Mouse (Mus musculus) embryonic facial prominence, embryonic 11.5 days (tissue): ENCODE data around the gene Pafah2. TPM values are rescaled to one million over a fixed set of nuclear protein-coding genes. Genes with fewer than 3 reads are reported as not detected.

Experiments used
- ATAC-seq: fragments of 200-750 bp; cut with Nextera tagmentation; replicated peaks from 2 replicates; pipeline ENCODE4 v1.8.0; 2017; ENCODE audit warnings: low read depth; ENCODE audit not compliant: insufficient number of reproducible peaks, low FRiP score, low TSS enrichment
- DNase-seq: peaks from one replicate; pipeline ENCODE4 v3.0.0-alpha.2; 2015; ENCODE audit warnings: low spot score
- H3K27ac ChIP-seq: fragments of 300-500 bp; sonication (generic); replicated peaks from 2 replicates; pipeline ENCODE4 v1.5.1; 2014; ENCODE audit warnings: mild to moderate bottlenecking, low read depth, low read length, control low read depth
- H3K27me3 ChIP-seq: fragments of 300-500 bp; sonication (generic); 2 replicates; pipeline ENCODE4 v1.6.1; 2014; ENCODE audit warnings: mild to moderate bottlenecking, low read length, moderate library complexity, mixed read lengths; ENCODE audit not compliant: control insufficient read depth, insufficient read depth
- H3K36me3 ChIP-seq: fragments of 300-500 bp; sonication (generic); replicated peaks from 2 replicates; pipeline ENCODE4 v1.6.1; 2014; ENCODE audit warnings: low read depth, mild to moderate bottlenecking, low read length, moderate library complexity, mixed read lengths; ENCODE audit not compliant: control insufficient read depth, insufficient read depth
- H3K4me1 ChIP-seq: fragments of 300-500 bp; sonication (generic); 2 replicates; pipeline ENCODE4 v1.6.1; 2014; ENCODE audit warnings: low read length, mixed read lengths; ENCODE audit not compliant: control insufficient read depth, insufficient read depth
- H3K4me2 ChIP-seq: fragments of 300-500 bp; sonication (generic); 2 replicates; pipeline ENCODE4 v1.6.1; 2014; ENCODE audit warnings: low read depth, mild to moderate bottlenecking, control low read depth, low read length, moderate library complexity
- H3K4me3 ChIP-seq: fragments of 300-500 bp; sonication (generic); 2 replicates; pipeline ENCODE4 v1.5.1; 2014; ENCODE audit warnings: low read depth, low read length, control low read depth
- H3K9ac ChIP-seq: fragments of 300-500 bp; sonication (generic); replicated peaks from 2 replicates; pipeline ENCODE4 v1.6.1; 2014; ENCODE audit warnings: mild to moderate bottlenecking, control low read depth, low read length
- H3K9me3 ChIP-seq: fragments of 300-500 bp; sonication (generic); replicated peaks from 2 replicates; pipeline ENCODE4 v1.6.1; 2016; ENCODE audit warnings: mild to moderate bottlenecking, low read length, inconsistent platforms, mixed read lengths; ENCODE audit not compliant: control insufficient read depth
- WGBS: fragments of 180-500 bp; shearing (Covaris S2); extraction: QIAGEN DNeasy Blood & Tissue Kit; methylation state at CpG from one replicate; pipeline ENCODE4 v1.1.7; 2014; 5-methylcytosine and 5-hydroxymethylcytosine counted together
- polyA plus RNA-seq: library from polyadenylated mRNA; unstranded; fragments of >200 nt; fragmentation: Nextera tagmentation; extraction: Ambion mirVana; gene quantifications from 2 replicates; pipeline ENCODE4 v1.2.1, GENCODE M21; 2014

The Pafah2 gene
- polyA plus RNA-seq, 1 experiment from 2014 or later, result 9.4 TPM

- Histone ChIP-seq H3K9ac (peak within 1 kb of the TSS; percentile 97), H3K9me3 (no peaks in the 10 kb centered on the region), H3K4me3 (peak within 1 kb of the TSS; percentile 96), H3K4me2 (peak within 1 kb of the TSS; percentile 86), H3K27me3 (no peaks in the 10 kb centered on the region), H3K36me3 (peaks cover 12% of the 10 kb centered on the region), H3K4me1 (no peaks in the 10 kb centered on the region; the same call in 1 of the 2 replicates), H3K27ac (peak within 1 kb of the TSS; percentile 92)
- under 1% methylated on average over 31 of the region's 31 CpGs for WGBS
- DNase-seq (peak; percentile 98), ATAC-seq (peak; percentile 96)
Measured at GRCm38 (mm10) chr4:134468215-134468575, 72.1 kb downstream of the Pafah2 start, which contains the start of gene Stmn1. TSS of gene Stmn1 (plus strand) at chr4:134468320.

- peak overlapping the region; percentile 86 for H3K4me2 ChIP-seq
- no peaks in the 10 kb centered on the region for H3K9me3 ChIP-seq
- peak overlapping the region; percentile 97 for H3K9ac ChIP-seq
- peak overlapping the region; percentile 92 for H3K27ac ChIP-seq
- ATAC-seq (peak; percentile 80), DNase-seq (peak; percentile 96)
- H3K4me3 ChIP-seq, result peak overlapping the region; percentile 96
- WGBS, result under 1% methylated on average over 59 of the region's 68 CpGs
- H3K4me1 ChIP-seq, result no peaks in the 10 kb centered on the region; the same call in 1 of the 2 replicates
- peaks cover 12% of the 10 kb centered on the region for H3K36me3 ChIP-seq
- no peaks in the 10 kb centered on the region for H3K27me3 ChIP-seq
Measured at GRCm38 (mm10) chr4:134468578-134469266, 72.6 kb downstream of the Pafah2 start.

GRCm38 (mm10) chr4:134469341-134469796 is 73.2 kb downstream of the Pafah2 start:
- H3K27ac ChIP-seq, result peak overlapping the region; percentile 92; the same call in 1 of the 2 replicates
- no peak for ATAC-seq
- H3K4me3 ChIP-seq, result peak overlapping the region; percentile 96
- WGBS, result 23% methylated on average over 6 of the region's 6 CpGs
- peaks cover 18% of the 10 kb centered on the region for H3K36me3 ChIP-seq
- peak overlapping the region; percentile 86 for H3K4me2 ChIP-seq
- no peak for DNase-seq
- H3K9me3 ChIP-seq, result no peaks in the 10 kb centered on the region
- no peaks in the 10 kb centered on the region for H3K27me3 ChIP-seq
- H3K4me1 ChIP-seq, result no peaks in the 10 kb centered on the region; the same call in 1 of the 2 replicates
- peak overlapping the region; percentile 97 for H3K9ac ChIP-seq

- Histone ChIP-seq H3K4me1 (no peaks in the 10 kb centered on the region; the same call in 1 of the 2 replicates), H3K4me3 (peak overlapping the region; percentile 96), H3K36me3 (peaks cover 24% of the 10 kb centered on the region), H3K9ac (no peak overlapping the region), H3K27ac (no peak overlapping the region), H3K4me2 (peak overlapping the region; percentile 86; the same call in 1 of the 2 replicates), H3K27me3 (no peaks in the 10 kb centered on the region), H3K9me3 (no peaks in the 10 kb centered on the region)
- no peak for DNase-seq
- no peak for ATAC-seq
- 67% methylated on average over 3 of the region's 3 CpGs for WGBS
Measured at GRCm38 (mm10) chr4:134469985-134470384, 73.9 kb downstream of the Pafah2 start.

- Histone ChIP-seq H3K4me3 (no peak overlapping the region), H3K9me3 (no peaks in the 10 kb centered on the region), H3K36me3 (peaks cover 26% of the 10 kb centered on the region), H3K9ac (no peak overlapping the region), H3K4me1 (no peaks in the 10 kb centered on the region; the same call in 1 of the 2 replicates), H3K4me2 (no peak overlapping the region), H3K27ac (no peak overlapping the region), H3K27me3 (no peaks in the 10 kb centered on the region)
- DNase-seq, result no peak
- ATAC-seq, result no peak
Measured at GRCm38 (mm10) chr4:134471469-134471868, 75.3 kb downstream of the Pafah2 start.

- Histone ChIP-seq H3K4me2 (no peak overlapping the region), H3K36me3 (peaks cover 26% of the 10 kb centered on the region), H3K9ac (no peak overlapping the region), H3K4me3 (no peak overlapping the region), H3K27ac (no peak overlapping the region), H3K4me1 (no peaks in the 10 kb centered on the region; the same call in 1 of the 2 replicates), H3K27me3 (no peaks in the 10 kb centered on the region), H3K9me3 (no peaks in the 10 kb centered on the region)
- DNase-seq, result no peak
- WGBS, result 71% methylated on average over 4 of the region's 4 CpGs
- no peak for ATAC-seq
Measured at GRCm38 (mm10) chr4:134473764-134474163, 77.6 kb downstream of the Pafah2 start.

- no peak overlapping the region for H3K9ac ChIP-seq
- WGBS, result 63% methylated on average over 8 of the region's 8 CpGs
- no peak for DNase-seq
- no peak for ATAC-seq
- no peak overlapping the region for H3K27ac ChIP-seq
- H3K36me3 ChIP-seq, result peaks cover 26% of the 10 kb centered on the region
- no peaks in the 10 kb centered on the region for H3K27me3 ChIP-seq
- no peaks in the 10 kb centered on the region; the same call in 1 of the 2 replicates for H3K4me1 ChIP-seq
- no peak overlapping the region for H3K4me2 ChIP-seq
- H3K9me3 ChIP-seq, result no peaks in the 10 kb centered on the region
- H3K4me3 ChIP-seq, result no peak overlapping the region
Measured at GRCm38 (mm10) chr4:134474240-134474639, 78.1 kb downstream of the Pafah2 start.

GRCm38 (mm10) chr4:134476899-134477298 is 80.8 kb downstream of the Pafah2 start:
- no peaks in the 10 kb centered on the region for H3K4me1 ChIP-seq
- no peak overlapping the region for H3K4me2 ChIP-seq
- H3K27ac ChIP-seq, result no peak overlapping the region
- H3K9me3 ChIP-seq, result no peaks in the 10 kb centered on the region
- no peak overlapping the region for H3K9ac ChIP-seq
- H3K27me3 ChIP-seq, result no peaks in the 10 kb centered on the region
- no peak for DNase-seq
- no peak overlapping the region for H3K4me3 ChIP-seq
- peaks cover 20% of the 10 kb centered on the region for H3K36me3 ChIP-seq
- 94% methylated on average over 8 of the region's 8 CpGs for WGBS
- ATAC-seq, result no peak
